Mouse (Mus musculus) adrenal gland (tissue): Measurements from ENCODE around the gene Siglecg.

Source experiments
- microRNA-seq, 2 experiments: library from miRNA; unstranded; fragments of <30 nt; microRNA quantifications; one replicate each; pipeline ENCODE4; 2019

The Siglecg gene

Small RNAs within 50 kb of the gene (microRNA-seq; reads per million reads assigned to microRNA genes)
- gene Mir7051, result 0.80 to 0.99 reads per million in 2 experiments
